Mouse (Mus musculus) embryonic facial prominence, embryonic 10.5 days (tissue): Measurements from ENCODE around the gene Dyrk1b. TPM values are rescaled to one million over a fixed set of nuclear protein-coding genes. Genes with fewer than 3 reads are reported as not detected.

Experiments
- polyA plus RNA-seq: library from polyadenylated mRNA; unstranded; fragments of >200 nt; fragmentation: Nextera tagmentation; extraction: Ambion mirVana; gene quantifications from 2 replicates; pipeline ENCODE4 v1.2.1, GENCODE M21; 2016

The Dyrk1b gene
- polyA plus RNA-seq, 1 experiment from 2014 or later = 16.6 TPM

Other genes starting within 250 kb of the Dyrk1b start
- gene Zfp780b, start 200.3 kb upstream of the Dyrk1b start, polyA plus RNA-seq = 21.5 and 22.2 TPM in 2 replicates
- gene Zfp850, start 165.4 kb upstream of the Dyrk1b start, polyA plus RNA-seq = 8.4 and 10.5 TPM in 2 replicates
- gene Psmc4, start 129.4 kb upstream of the Dyrk1b start, polyA plus RNA-seq = 416 and 431 TPM in 2 replicates
- gene Fcgbp, start 108.2 kb upstream of the Dyrk1b start, polyA plus RNA-seq = 0.30 and 0.88 TPM in 2 replicates
- 0.03 and 0.06 TPM in 2 replicates for gene 9530053A07Rik, start 50.0 kb upstream of the Dyrk1b start, polyA plus RNA-seq
- 171 and 181 TPM in 2 replicates for gene Fbl, start 9.8 kb upstream of the Dyrk1b start, polyA plus RNA-seq
- gene Eid2, start 88.4 kb downstream of the Dyrk1b start, polyA plus RNA-seq = 2.0 and 2.7 TPM in 2 replicates
- 9.3 and 9.7 TPM in 2 replicates for gene Eid2b, start 98.3 kb downstream of the Dyrk1b start, polyA plus RNA-seq
- 0.18 and 0.49 TPM in 2 replicates for gene Selenov, start 111.7 kb downstream of the Dyrk1b start, polyA plus RNA-seq
- 7.3 and 13.9 TPM in 2 replicates for gene Dll3, start 122.8 kb downstream of the Dyrk1b start, polyA plus RNA-seq
- gene Timm50, start 132.6 kb downstream of the Dyrk1b start, polyA plus RNA-seq = 215 and 243 TPM in 2 replicates
- gene Supt5, start 159.3 kb downstream of the Dyrk1b start, polyA plus RNA-seq = 122 and 124 TPM in 2 replicates
- 1,023 and 1,043 TPM in 2 replicates for gene Rps16, start 171.2 kb downstream of the Dyrk1b start, polyA plus RNA-seq
- 93.4 and 101 TPM in 2 replicates for gene Plekhg2, start 193.1 kb downstream of the Dyrk1b start, polyA plus RNA-seq
- gene Zfp36, start 200.8 kb downstream of the Dyrk1b start, polyA plus RNA-seq = 5.6 and 5.7 TPM in 2 replicates
- 61.9 and 62.6 TPM in 2 replicates for gene Med29, start 213.2 kb downstream of the Dyrk1b start, polyA plus RNA-seq
- 88.3 and 89.0 TPM in 2 replicates for gene Paf1, start 213.5 kb downstream of the Dyrk1b start, polyA plus RNA-seq